Mouse (Mus musculus) megakaryocyte, embryonic 14.5 days (primary cell): ENCODE measurements around the gene Nab1.

Experiments
- FLI1 ChIP-seq: IDR thresholded peaks from 2 replicates; pipeline ENCODE4 v1.6.1; 2012; ENCODE audit warnings: low read length, inconsistent platforms, mixed read lengths
- GATA1 ChIP-seq: IDR thresholded peaks from 3 replicates; pipeline ENCODE4 v1.6.1; 2012; ENCODE audit warnings: mixed read lengths, low read length, inconsistent platforms, borderline replicate concordance

DNA sequence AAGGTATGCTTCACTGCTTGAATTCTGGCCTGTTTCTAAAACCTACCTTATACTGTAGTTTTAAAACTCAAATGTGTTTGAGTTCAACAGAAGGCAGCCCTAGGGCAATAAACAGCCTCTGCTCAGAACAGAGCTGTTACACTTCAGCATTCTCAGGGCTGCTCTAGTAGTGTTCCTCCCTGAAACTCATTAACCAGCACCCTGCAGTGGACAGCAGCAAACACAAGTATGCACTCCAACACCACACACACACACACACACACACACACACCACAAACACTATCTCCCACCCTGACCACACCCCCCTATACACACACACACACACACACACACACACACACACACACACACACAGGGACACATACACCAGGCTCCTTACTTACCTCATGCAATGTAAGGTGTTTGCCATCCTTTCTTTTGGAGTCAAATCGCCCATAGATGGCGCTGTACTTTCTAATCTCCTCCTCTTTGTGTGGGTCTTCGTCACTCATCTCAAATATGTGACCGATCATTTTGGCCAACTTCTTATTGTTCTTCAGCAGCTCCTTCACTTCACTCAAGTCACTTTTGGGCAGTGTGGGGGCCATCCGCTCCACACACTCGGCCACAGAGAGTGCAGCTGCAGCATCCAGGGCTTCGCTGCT lies 10.8 kb downstream of the Nab1 start:
- TF ChIP-seq FLI1 = no peak
- TF ChIP-seq GATA1 = no peak
